Mouse (Mus musculus) forebrain, embryonic 15.5 days (tissue): Measurements from ENCODE around the gene Zyg11a. TPM values are rescaled to one million over a fixed set of nuclear protein-coding genes. Genes with fewer than 3 reads are reported as not detected.
"Not testable (repeated sequence)": the region's sequence is repeated elsewhere in the genome, so short reads cannot be mapped to it uniquely, and the experiment has no call there.

Source experiments
- ATAC-seq: fragments of 200-750 bp; cut with Nextera tagmentation; replicated peaks from 2 replicates; pipeline ENCODE4 v1.8.0; 2017; ENCODE audit warnings: mild to moderate bottlenecking, moderate TSS enrichment, moderate library complexity
- H3K27ac ChIP-seq: fragments of 300-500 bp; sonication (generic); replicated peaks from 2 replicates; pipeline ENCODE4 v1.5.1; 2015; ENCODE audit warnings: mild to moderate bottlenecking, inconsistent platforms
- H3K27me3 ChIP-seq: fragments of 300-500 bp; sonication (generic); 2 replicates; pipeline ENCODE4 v1.6.1; 2015; ENCODE audit warnings: inconsistent platforms
- H3K36me3 ChIP-seq: fragments of 300-500 bp; sonication (generic); 2 replicates; pipeline ENCODE4 v1.6.1; 2015; ENCODE audit warnings: mild to moderate bottlenecking, inconsistent platforms
- H3K4me1 ChIP-seq: fragments of 300-500 bp; sonication (generic); 2 replicates; pipeline ENCODE4 v1.6.1; 2015; ENCODE audit warnings: inconsistent platforms
- H3K4me2 ChIP-seq: fragments of 300-500 bp; sonication (generic); replicated peaks from 2 replicates; pipeline ENCODE4 v1.6.1; 2015; ENCODE audit warnings: mild to moderate bottlenecking, inconsistent platforms
- H3K4me3 ChIP-seq: fragments of 300-500 bp; sonication (generic); 2 replicates; pipeline ENCODE4 v1.5.1; 2015; ENCODE audit warnings: mild to moderate bottlenecking, inconsistent platforms
- H3K9ac ChIP-seq: fragments of 300-500 bp; sonication (generic); replicated peaks from 2 replicates; pipeline ENCODE4 v1.6.1; 2015; ENCODE audit warnings: mild to moderate bottlenecking, inconsistent platforms
- H3K9me3 ChIP-seq: fragments of 300-500 bp; sonication (generic); 2 replicates; pipeline ENCODE4 v1.6.1; 2016; ENCODE audit warnings: inconsistent platforms
- WGBS: fragments of 180-500 bp; shearing (Covaris S2); methylation state at CpG from one replicate; pipeline ENCODE4 v1.1.7; 2015; ENCODE audit warnings: mixed read lengths; 5-methylcytosine and 5-hydroxymethylcytosine counted together
- polyA plus RNA-seq: library from polyadenylated mRNA; unstranded; fragments of >200 nt; fragmentation: Nextera tagmentation; extraction: Ambion mirVana; gene quantifications from 2 replicates; pipeline ENCODE4 v1.2.1, GENCODE M21; 2015

Zyg11a gene
- polyA plus RNA-seq, 1 experiment from 2014 or later, result not detected

DNA sequence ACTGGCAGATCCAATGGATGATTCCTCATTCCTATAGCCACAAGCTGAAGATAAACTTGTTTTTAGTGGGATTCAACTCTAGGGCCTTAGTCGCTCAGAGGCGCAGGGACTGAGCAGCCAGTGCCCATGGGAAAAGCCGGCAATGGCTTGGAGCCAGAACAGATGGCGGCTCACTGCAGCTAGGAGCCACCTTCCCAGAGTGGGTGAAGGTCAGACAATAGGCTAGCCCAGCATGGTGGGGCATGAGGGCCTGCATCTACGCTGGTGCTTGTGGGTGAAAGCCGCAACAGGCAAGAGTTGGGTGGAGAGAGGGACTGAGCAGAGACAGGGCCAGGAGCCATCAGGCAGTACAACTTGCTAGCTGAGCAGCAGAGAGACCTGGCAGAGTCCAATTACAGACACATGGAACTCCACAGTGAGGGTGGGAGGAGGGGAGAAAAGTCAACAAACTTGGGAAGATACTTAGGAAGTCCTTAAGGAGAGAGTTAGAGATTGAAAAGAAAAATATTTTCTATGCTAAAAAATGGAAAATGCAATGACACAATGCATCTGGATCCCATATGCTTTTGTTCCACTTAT lies 21.5 kb downstream of the Zyg11a start:
- H3K4me1 ChIP-seq, result no peaks in the 10 kb centered on the region
- 70% methylated on average over 6 of the region's 6 CpGs for WGBS
- H3K4me2 ChIP-seq, result no peak overlapping the region
- no peaks in the 10 kb centered on the region for H3K27me3 ChIP-seq
- no peak overlapping the region for H3K27ac ChIP-seq
- H3K9ac ChIP-seq, result no peak overlapping the region
- H3K36me3 ChIP-seq, result no peaks in the 10 kb centered on the region
- no peak overlapping the region for H3K4me3 ChIP-seq
- no peaks in the 10 kb centered on the region for H3K9me3 ChIP-seq
- no peak for ATAC-seq

DNA sequence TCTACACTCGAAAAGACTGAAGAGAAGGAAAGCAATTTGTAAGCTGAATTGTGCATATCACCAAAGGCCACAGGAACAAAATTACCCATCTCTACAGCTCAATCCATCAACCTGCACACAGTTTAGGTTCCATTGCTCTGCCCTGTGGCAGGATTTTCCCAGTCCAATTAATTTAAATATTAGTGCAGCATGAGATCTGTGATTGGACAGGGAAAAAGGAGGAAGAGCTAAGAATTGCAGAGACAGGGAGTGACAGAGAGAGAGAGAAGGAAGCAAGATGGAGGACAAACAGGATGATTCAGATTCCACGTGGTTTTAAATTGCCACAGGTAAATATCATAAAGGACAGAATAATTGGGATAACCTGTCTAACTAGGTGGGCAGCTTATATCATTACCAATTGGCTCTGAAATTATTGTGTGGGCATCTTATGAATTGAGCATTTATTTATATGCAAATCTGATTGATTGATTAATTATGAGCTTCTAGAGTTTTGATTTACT lies 25.0 kb downstream of the Zyg11a start:
- ATAC-seq, result no peak
- WGBS, result 73% methylated on average over 2 of the region's 2 CpGs

DNA sequence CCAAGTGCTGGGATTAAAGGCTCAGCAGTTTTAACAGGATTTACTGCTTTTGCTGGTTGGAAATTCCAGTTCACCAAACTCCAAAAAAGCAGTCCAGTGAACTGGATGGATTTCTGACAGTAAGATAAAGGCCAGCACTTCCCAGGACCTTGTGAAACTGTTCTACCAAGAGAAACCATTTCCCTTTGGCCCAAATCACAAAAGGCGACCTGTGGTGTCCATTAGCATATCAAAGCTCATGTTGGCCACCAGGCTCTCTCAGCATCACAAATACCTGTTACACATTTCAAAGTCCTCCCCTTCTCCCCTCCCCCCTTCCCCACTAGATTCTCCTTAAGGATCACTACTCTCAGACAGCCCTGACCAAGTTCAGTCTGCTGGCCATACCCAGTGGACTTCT lies 35.6 kb downstream of the Zyg11a start:
- H3K4me2 ChIP-seq, result no peak overlapping the region
- H3K4me1 ChIP-seq, result no peaks in the 10 kb centered on the region
- H3K9ac ChIP-seq, result no peak overlapping the region
- ATAC-seq, result no peak
- no peak overlapping the region for H3K27ac ChIP-seq
- no peak overlapping the region for H3K4me3 ChIP-seq
- 43% methylated on average over 1 of the region's 1 CpGs for WGBS
- H3K9me3 ChIP-seq, result no peaks in the 10 kb centered on the region
- no peaks in the 10 kb centered on the region for H3K27me3 ChIP-seq
- H3K36me3 ChIP-seq, result no peaks in the 10 kb centered on the region

More for the DNA sequence above, 25.0 kb downstream of the Zyg11a start:
- no peak overlapping the region for H3K27ac ChIP-seq
- H3K4me2 ChIP-seq, result no peak overlapping the region
- H3K9ac ChIP-seq, result no peak overlapping the region
- no peaks in the 10 kb centered on the region for H3K27me3 ChIP-seq
- no peak overlapping the region for H3K4me3 ChIP-seq
- no peaks in the 10 kb centered on the region for H3K36me3 ChIP-seq
- H3K9me3 ChIP-seq, result no peaks in the 10 kb centered on the region
- no peaks in the 10 kb centered on the region for H3K4me1 ChIP-seq

DNA sequence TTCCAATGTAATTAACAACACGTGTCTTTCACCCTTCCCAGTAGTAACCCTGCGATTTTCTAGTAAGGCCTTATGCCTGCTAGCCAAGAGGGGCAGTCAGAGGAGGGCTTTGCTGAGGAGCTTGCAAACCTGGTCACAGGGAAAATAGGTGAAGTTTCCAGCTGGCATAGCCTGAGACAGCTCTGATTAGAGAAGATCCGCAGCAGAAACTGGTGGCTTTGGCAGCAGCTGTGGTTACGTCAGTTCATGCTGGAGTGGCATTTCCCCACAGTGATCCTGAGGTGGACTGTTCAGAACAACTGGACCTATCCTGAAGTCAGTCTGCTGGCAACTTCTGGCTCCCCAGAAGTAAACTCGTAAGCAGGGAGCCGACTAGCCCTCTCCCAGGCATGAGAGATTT lies 49.8 kb downstream of the Zyg11a start:
- Histone ChIP-seq H3K4me3 (no peak overlapping the region), H3K27me3 (no peaks in the 10 kb centered on the region), H3K4me1 (peaks cover 10% of the 10 kb centered on the region; the same call in 1 of the 2 replicates), H3K9me3 (no peaks in the 10 kb centered on the region), H3K9ac (no peak overlapping the region), H3K4me2 (no peak overlapping the region), H3K36me3 (no peaks in the 10 kb centered on the region), H3K27ac (no peak overlapping the region)
- no peak for ATAC-seq
- WGBS, result 82% methylated on average over 6 of the region's 6 CpGs

GRCm38 (mm10) chr4:108166874-108167273 lies 51.0 kb downstream of the Zyg11a start:
- no peaks in the 10 kb centered on the region for H3K9me3 ChIP-seq
- H3K27me3 ChIP-seq, result no peaks in the 10 kb centered on the region
- no peak overlapping the region for H3K4me2 ChIP-seq
- ATAC-seq, result no peak
- WGBS, result 72% methylated on average over 4 of the region's 4 CpGs
- no peak overlapping the region for H3K4me3 ChIP-seq
- no peak overlapping the region for H3K9ac ChIP-seq
- no peak overlapping the region for H3K27ac ChIP-seq
- H3K4me1 ChIP-seq, result peaks cover 10% of the 10 kb centered on the region; the same call in 1 of the 2 replicates
- no peaks in the 10 kb centered on the region for H3K36me3 ChIP-seq

DNA sequence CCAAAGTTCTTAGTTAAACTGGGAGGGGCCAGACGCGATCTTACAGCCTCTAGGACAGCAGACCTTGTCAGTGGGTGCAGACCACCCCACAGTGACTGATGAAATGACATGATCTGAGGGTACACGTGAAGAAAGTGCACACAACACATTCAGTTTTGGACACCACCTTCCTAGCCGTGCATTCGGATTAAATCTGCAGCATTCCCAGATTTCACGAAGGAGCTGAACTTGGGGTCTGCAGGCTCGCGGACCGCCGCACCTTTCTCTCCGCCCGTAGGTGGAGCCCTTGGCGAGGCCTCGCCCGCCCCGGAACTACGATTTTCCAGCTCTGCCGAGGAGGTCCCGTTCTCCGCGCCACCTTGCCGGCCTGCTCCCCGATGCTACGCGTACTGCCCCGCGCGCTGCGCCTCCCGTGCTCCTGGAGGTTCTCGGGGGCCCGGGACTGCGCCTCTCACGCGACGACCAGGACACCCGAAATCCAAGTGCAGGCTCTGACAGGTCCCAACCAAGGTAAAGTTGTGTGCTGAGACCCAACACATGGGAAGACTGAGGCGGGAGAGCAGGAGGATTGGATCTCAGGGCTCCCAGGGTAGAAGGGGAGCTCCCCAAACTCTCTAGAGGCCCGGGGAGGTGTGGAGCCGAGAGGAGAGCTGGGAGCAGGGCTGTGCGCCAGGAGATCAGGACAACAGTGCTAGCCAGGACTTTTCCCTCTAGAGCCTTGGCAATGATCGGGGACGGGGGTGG lies 52.5 kb downstream of the Zyg11a start, which contains the start of gene Echdc2:
Echdc2 (plus strand) TSS at position 286 of the 744 bp plus-strand sequence.
- Histone ChIP-seq H3K36me3 (no peaks in the 10 kb centered on the region), H3K4me2 (peak within 1 kb of the TSS; percentile 99), H3K27me3 (no peaks in the 10 kb centered on the region), H3K9ac (peak within 1 kb of the TSS; percentile 59), H3K9me3 (no peaks in the 10 kb centered on the region), H3K4me3 (peak within 1 kb of the TSS; percentile 66), H3K4me1 (peaks cover 10% of the 10 kb centered on the region; the same call in 1 of the 2 replicates), H3K27ac (no peak within 1 kb of the TSS)
- peak; percentile 38; the same call in 1 of the 2 replicates for ATAC-seq
- WGBS, result under 1% methylated on average over 43 of the region's 43 CpGs

DNA sequence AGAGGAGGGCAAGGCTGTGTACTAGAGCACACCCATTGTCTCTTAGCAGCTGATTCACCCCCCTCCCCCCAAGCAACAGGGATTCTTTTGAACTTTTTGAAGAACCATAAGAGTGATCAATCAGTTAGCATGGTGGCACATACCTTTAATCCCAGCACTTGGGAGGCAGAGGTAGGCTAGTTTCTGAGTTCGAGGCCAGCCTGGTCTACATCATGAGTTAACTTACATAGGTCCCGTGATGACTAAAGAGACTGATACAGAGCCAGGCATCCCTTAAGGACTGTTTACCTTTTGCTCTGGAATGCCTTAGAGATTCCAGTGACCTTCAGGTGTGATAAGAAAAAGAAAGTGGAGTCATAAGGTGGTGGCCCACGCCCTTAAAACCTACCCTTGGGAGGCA lies 54.6 kb downstream of the Zyg11a start:
- Histone ChIP-seq H3K9me3 (no peaks in the 10 kb centered on the region), H3K27ac (no peak overlapping the region), H3K27me3 (no peaks in the 10 kb centered on the region), H3K36me3 (no peaks in the 10 kb centered on the region), H3K9ac (no peak overlapping the region), H3K4me1 (peaks cover 10% of the 10 kb centered on the region; the same call in 1 of the 2 replicates), H3K4me2 (no peak overlapping the region), H3K4me3 (no peak overlapping the region)
- no peak for ATAC-seq
- 88% methylated on average over 3 of the region's 3 CpGs for WGBS

- no peaks in the 10 kb centered on the region for H3K36me3 ChIP-seq
- H3K27ac ChIP-seq, result no peak overlapping the region
- H3K4me2 ChIP-seq, result no peak overlapping the region
- 91% methylated on average over 8 of the region's 8 CpGs for WGBS
- peaks cover 10% of the 10 kb centered on the region; the same call in 1 of the 2 replicates for H3K4me1 ChIP-seq
- ATAC-seq, result no peak
- 0 out of 2 replicates have a peak, but pooled peaks cover 3% of the 10 kb centered on the region for H3K9me3 ChIP-seq
- no peak overlapping the region for H3K4me3 ChIP-seq
- H3K9ac ChIP-seq, result no peak overlapping the region
- no peaks in the 10 kb centered on the region for H3K27me3 ChIP-seq
These were observed 55.9 kb downstream of the Zyg11a start for GRCm38 (mm10) chr4:108161936-108162335.

GRCm38 (mm10) chr4:108155141-108155540 lies 62.7 kb downstream of the Zyg11a start:
- ATAC-seq, H3K4me1 ChIP-seq, H3K36me3 ChIP-seq, H3K9me3 ChIP-seq, H3K27me3 ChIP-seq, H3K4me3 ChIP-seq, H3K27ac ChIP-seq, H3K9ac ChIP-seq, H3K4me2 ChIP-seq: not testable (repeated sequence)
- 70% methylated on average over 1 of the region's 1 CpGs for WGBS

- H3K9me3 ChIP-seq, H3K4me1 ChIP-seq, H3K4me2 ChIP-seq, H3K4me3 ChIP-seq, ATAC-seq, H3K27me3 ChIP-seq, H3K27ac ChIP-seq, H3K9ac ChIP-seq, H3K36me3 ChIP-seq: not testable (repeated sequence)
- 33% methylated on average over 3 of the region's 3 CpGs for WGBS
These were observed 72.3 kb downstream of the Zyg11a start for GRCm38 (mm10) chr4:108145554-108145953.

DNA sequence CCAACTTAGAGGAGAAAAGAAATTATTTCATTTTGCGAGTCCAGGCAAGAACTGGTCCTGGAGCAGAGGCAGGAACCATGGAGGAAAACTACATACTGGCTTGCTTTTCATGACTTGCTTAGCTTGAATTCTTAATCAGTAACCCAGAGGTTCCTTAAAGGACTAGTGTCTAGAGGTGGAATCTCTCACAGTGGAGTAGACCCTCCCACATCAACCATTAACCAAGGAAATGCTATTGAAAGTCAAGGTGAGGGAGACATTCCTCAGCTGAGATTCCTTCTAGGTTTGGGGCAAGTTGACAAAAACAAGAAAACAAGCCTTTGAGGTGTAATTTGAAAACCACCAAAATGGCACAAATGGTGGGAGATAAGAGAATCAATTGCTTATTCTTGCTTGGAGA lies 73.0 kb downstream of the Zyg11a start, which contains the start of gene Scp2:
Scp2 (minus strand) TSS at position 119 of the 400 bp plus-strand sequence.
- 95% methylated on average over 1 of the region's 1 CpGs for WGBS
- no peaks in the 10 kb centered on the region for H3K36me3 ChIP-seq
- no peaks in the 10 kb centered on the region for H3K27me3 ChIP-seq
- H3K4me3 ChIP-seq, result no peak within 1 kb of the TSS
- H3K4me1 ChIP-seq, result no peaks in the 10 kb centered on the region
- H3K4me2 ChIP-seq, result no peak within 1 kb of the TSS
- H3K27ac ChIP-seq, result no peak within 1 kb of the TSS
- no peak for ATAC-seq
- H3K9ac ChIP-seq, result no peak within 1 kb of the TSS
- H3K9me3 ChIP-seq, result no peaks in the 10 kb centered on the region

DNA sequence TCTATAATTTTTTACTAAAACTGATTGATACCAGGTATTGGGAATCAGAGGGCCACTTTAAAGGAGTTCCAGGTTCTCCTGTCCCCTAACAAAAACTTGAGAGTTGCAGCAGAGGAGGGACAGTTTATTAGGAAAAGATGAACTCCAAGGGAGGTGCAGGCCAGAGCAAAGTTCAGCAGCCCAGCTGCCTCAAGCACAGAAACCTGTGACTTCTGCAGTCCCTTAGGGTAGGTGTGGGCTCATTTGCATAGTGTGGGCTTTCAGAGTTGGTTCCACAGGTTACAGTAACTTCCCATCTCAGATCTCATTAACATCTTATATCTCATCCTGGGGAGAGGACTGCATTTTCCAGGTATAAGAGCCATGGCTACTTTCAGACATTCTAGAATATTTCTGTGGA lies 74.1 kb downstream of the Zyg11a start:
- Histone ChIP-seq H3K27me3 (no peaks in the 10 kb centered on the region), H3K4me1 (no peaks in the 10 kb centered on the region), H3K4me3 (no peak overlapping the region), H3K27ac (no peak overlapping the region), H3K4me2 (no peak overlapping the region), H3K9ac (no peak overlapping the region), H3K36me3 (no peaks in the 10 kb centered on the region), H3K9me3 (no peaks in the 10 kb centered on the region)
- no peak for ATAC-seq
